Mouse (Mus musculus) MEL (cell line): ENCODE results near the gene Pxylp1. TPM values are rescaled to one million over a fixed set of nuclear protein-coding genes. Genes with fewer than 3 reads are reported as not detected.

Experiments used
- DNase-seq: peaks from one replicate; pipeline ENCODE4 v3.0.0; 2011; ENCODE audit warnings: low read depth, low spot score
- H3K27ac ChIP-seq: 2 replicates; pipeline ENCODE4 v1.5.1; 2012; ENCODE audit warnings: low read depth, mild to moderate bottlenecking, control low read depth, low read length, moderate library complexity; ENCODE audit not compliant: control insufficient read depth
- H3K27me3 ChIP-seq, 2 experiments: fragments of 150-350 bp in 1 of 2; sonication (generic) in 1 of 2; 2 replicates each; pipeline ENCODE4 v1.6.1; 2012; ENCODE audit warnings: low read length in 2 of 2, mild to moderate bottlenecking in 2 of 2, improper control_type of control experiment in 1 of 2, moderate library complexity in 1 of 2; ENCODE audit not compliant: insufficient read depth in 2 of 2, control insufficient read depth in 1 of 2
- H3K36me3 ChIP-seq, 2 experiments: 2 replicates each; pipeline ENCODE4 v1.6.1; 2012 to 2014; ENCODE audit warnings: low read length in 2 of 2, improper control_type of control experiment in 1 of 2, inconsistent platforms in 1 of 2, mild to moderate bottlenecking in 1 of 2; ENCODE audit not compliant: insufficient read depth in 2 of 2, control insufficient read depth in 1 of 2
- H3K4me1 ChIP-seq, 2 experiments: fragments of 150-350 bp in 1 of 2; sonication (generic) in 1 of 2; 2 replicates each; pipeline ENCODE4 v1.6.1; 2012; ENCODE audit warnings: low read length in 2 of 2, improper control_type of control experiment in 1 of 2, mild to moderate bottlenecking in 1 of 2; ENCODE audit not compliant: insufficient read depth in 2 of 2, control insufficient read depth in 1 of 2
- H3K4me3 ChIP-seq, 2 experiments: fragments of 150-350 bp in 1 of 2; sonication (generic) in 1 of 2; 2 replicates each; pipeline ENCODE4 v1.5.1; 2012; ENCODE audit warnings: low read depth in 2 of 2, low read length in 2 of 2, mild to moderate bottlenecking in 2 of 2, moderate library complexity in 2 of 2, control low read depth in 1 of 2, improper control_type of control experiment in 1 of 2; ENCODE audit not compliant: control insufficient read depth in 1 of 2, insufficient read depth in 1 of 2
- H3K79me2 ChIP-seq: 2 replicates; pipeline ENCODE4 v1.6.1; 2012; ENCODE audit warnings: mild to moderate bottlenecking, low read length, moderate library complexity; ENCODE audit not compliant: control insufficient read depth, poor library complexity, insufficient read depth
- H3K9ac ChIP-seq: 2 replicates; pipeline ENCODE4 v1.6.1; 2012; ENCODE audit warnings: low read depth, mild to moderate bottlenecking, control low read depth, low read length, moderate library complexity; ENCODE audit not compliant: control insufficient read depth, poor library complexity, severe bottlenecking
- H3K9me3 ChIP-seq: fragments of 150-350 bp; sonication (generic); replicated peaks from 2 replicates; pipeline ENCODE4 v1.6.1; 2012; ENCODE audit warnings: mild to moderate bottlenecking, low read length, improper control_type of control experiment, moderate library complexity; ENCODE audit not compliant: insufficient read depth
- CHD1 ChIP-seq: IDR thresholded peaks from 2 replicates; pipeline ENCODE4 v1.6.1; 2012; ENCODE audit warnings: low read depth, mild to moderate bottlenecking, inconsistent platforms, low read length, improper control_type of control experiment
- CHD2 ChIP-seq: IDR thresholded peaks from 2 replicates; pipeline ENCODE4 v1.6.1; 2011; ENCODE audit warnings: low read length, improper control_type of control experiment
- CTCF ChIP-seq, 3 experiments: IDR thresholded peaks in 2 of 3; conservative IDR thresholded peaks in 1 of 3; 2 replicates each; pipeline ENCODE4 v1.5.1; 2011 to 2012; ENCODE audit warnings: low read length in 3 of 3, low read depth in 2 of 3, mild to moderate bottlenecking in 2 of 3, improper control_type of control experiment in 1 of 3, inconsistent platforms in 1 of 3, mixed read lengths in 1 of 3, moderate library complexity in 1 of 3; ENCODE audit not compliant: control insufficient read depth in 1 of 3, insufficient read depth in 1 of 3, poor library complexity in 1 of 3, severe bottlenecking in 1 of 3
- E2F4 ChIP-seq: IDR thresholded peaks from 2 replicates; pipeline ENCODE4 v1.6.1; 2011; ENCODE audit warnings: low read depth, low read length, improper control_type of control experiment, borderline replicate concordance
- ELF1 ChIP-seq: IDR thresholded peaks from 2 replicates; pipeline ENCODE4 v1.6.1; 2014; ENCODE audit warnings: low read depth, mild to moderate bottlenecking, inconsistent platforms, low read length, improper control_type of control experiment, moderate library complexity
- EP300 ChIP-seq, 2 experiments: IDR thresholded peaks; 2 replicates each; pipeline ENCODE4 v1.6.1; 2011; ENCODE audit warnings: improper control_type of control experiment in 2 of 2, low read length in 2 of 2, low read depth in 1 of 2, mild to moderate bottlenecking in 1 of 2
- ETS1 ChIP-seq: IDR thresholded peaks from 2 replicates; pipeline ENCODE4 v1.6.1; 2012; ENCODE audit warnings: low read depth, mild to moderate bottlenecking, inconsistent platforms, low read length, improper control_type of control experiment, moderate library complexity
- GABPA ChIP-seq: IDR thresholded peaks from 2 replicates; pipeline ENCODE4 v1.6.1; 2012; ENCODE audit warnings: low read depth, mild to moderate bottlenecking, inconsistent platforms, low read length, improper control_type of control experiment, moderate library complexity
- HCFC1 ChIP-seq: IDR thresholded peaks from 2 replicates; pipeline ENCODE4 v1.6.1; 2012; ENCODE audit warnings: low read depth, mild to moderate bottlenecking, inconsistent platforms, low read length, improper control_type of control experiment, moderate library complexity
- JUND ChIP-seq: IDR thresholded peaks from 2 replicates; pipeline ENCODE4 v1.6.1; 2011; ENCODE audit warnings: low read depth, mild to moderate bottlenecking, improper control_type of control experiment, low read length
- KAT2A ChIP-seq: conservative IDR thresholded peaks from 2 replicates; pipeline ENCODE4 v1.6.1; 2012; ENCODE audit warnings: low read depth, low read length, improper control_type of control experiment, inconsistent platforms
- MAFK ChIP-seq: IDR thresholded peaks from 2 replicates; pipeline ENCODE4 v1.6.1; 2011; ENCODE audit warnings: low read depth, mild to moderate bottlenecking, low read length, improper control_type of control experiment, borderline replicate concordance
- MAX ChIP-seq: IDR thresholded peaks from 2 replicates; pipeline ENCODE4 v1.6.1; 2011; ENCODE audit warnings: low read length, improper control_type of control experiment
- MAZ ChIP-seq: IDR thresholded peaks from 2 replicates; pipeline ENCODE4 v1.6.1; 2012; ENCODE audit warnings: low read depth, mild to moderate bottlenecking, inconsistent platforms, low read length, improper control_type of control experiment
- MEF2A ChIP-seq: IDR thresholded peaks from 2 replicates; pipeline ENCODE4 v1.6.1; 2014; ENCODE audit warnings: low read depth, mild to moderate bottlenecking, inconsistent platforms, low read length, improper control_type of control experiment; ENCODE audit not compliant: poor library complexity, insufficient replicate concordance, severe bottlenecking; ENCODE audit errors: extremely low read depth
- MXI1 ChIP-seq: IDR thresholded peaks from 2 replicates; pipeline ENCODE4 v1.6.1; 2011; ENCODE audit warnings: mild to moderate bottlenecking, low read depth, low read length, improper control_type of control experiment
- MYC ChIP-seq: IDR thresholded peaks from 2 replicates; pipeline ENCODE4 v1.6.1; 2011; ENCODE audit warnings: low read depth, mild to moderate bottlenecking, low read length, improper control_type of control experiment, moderate library complexity
- NELFE ChIP-seq: IDR thresholded peaks from 2 replicates; pipeline ENCODE4 v1.6.1; 2011; ENCODE audit warnings: low read depth, low read length, improper control_type of control experiment
- POLR2A ChIP-seq, 2 experiments: IDR thresholded peaks; 2 replicates each; pipeline ENCODE4 v1.6.1; 2011 to 2012; ENCODE audit warnings: low read length in 2 of 2, mild to moderate bottlenecking in 2 of 2, control low read depth in 1 of 2, improper control_type of control experiment in 1 of 2, low read depth in 1 of 2, moderate library complexity in 1 of 2; ENCODE audit not compliant: control insufficient read depth in 1 of 2, insufficient read depth in 1 of 2, poor library complexity in 1 of 2
- POLR2AphosphoS2 ChIP-seq: IDR thresholded peaks from 2 replicates; pipeline ENCODE4 v1.6.1; 2011; ENCODE audit warnings: low read length, improper control_type of control experiment
- POLR2AphosphoS5 ChIP-seq: IDR thresholded peaks from 2 replicates; pipeline ENCODE4 v1.6.1; 2012; ENCODE audit warnings: low read depth, borderline replicate concordance, mild to moderate bottlenecking, inconsistent platforms, low read length, moderate library complexity, mixed read lengths
- RAD21 ChIP-seq: IDR thresholded peaks from 2 replicates; pipeline ENCODE4 v1.6.1; 2011; ENCODE audit warnings: mild to moderate bottlenecking, low read depth, low read length, improper control_type of control experiment
- RCOR1 ChIP-seq: IDR thresholded peaks from 2 replicates; pipeline ENCODE4 v1.6.1; 2012; ENCODE audit warnings: low read depth, mild to moderate bottlenecking, inconsistent platforms, low read length, improper control_type of control experiment
- SIN3A ChIP-seq: IDR thresholded peaks from 2 replicates; pipeline ENCODE4 v1.6.1; 2012; ENCODE audit warnings: low read length, improper control_type of control experiment, inconsistent platforms
- SMC3 ChIP-seq: IDR thresholded peaks from 2 replicates; pipeline ENCODE4 v1.6.1; 2011; ENCODE audit warnings: low read depth, low read length, improper control_type of control experiment
- TAL1 ChIP-seq: IDR thresholded peaks from 2 replicates; pipeline ENCODE4 v1.6.1; 2012; ENCODE audit warnings: mild to moderate bottlenecking, inconsistent platforms, low read length, moderate library complexity, mixed read lengths
- TBP ChIP-seq: IDR thresholded peaks from 2 replicates; pipeline ENCODE4 v1.8.0; 2011; ENCODE audit warnings: low read depth, low read length, improper control_type of control experiment
- USF2 ChIP-seq, 2 experiments: IDR thresholded peaks; 2 replicates each; pipeline ENCODE4 v1.6.1; 2011 to 2012; ENCODE audit warnings: improper control_type of control experiment in 2 of 2, low read length in 2 of 2, borderline replicate concordance in 1 of 2, inconsistent platforms in 1 of 2, low read depth in 1 of 2, mild to moderate bottlenecking in 1 of 2; ENCODE audit not compliant: insufficient read depth in 1 of 2
- ZMIZ1 ChIP-seq: IDR thresholded peaks from 2 replicates; pipeline ENCODE4 v1.6.1; 2012; ENCODE audit warnings: low read depth, mild to moderate bottlenecking, inconsistent platforms, low read length, improper control_type of control experiment, moderate library complexity
- polyA plus RNA-seq, 2 experiments: library from polyadenylated mRNA; stranded (reverse) in 1 of 2; unstranded in 1 of 2; fragments of >175 nt in 1 of 2; fragments of >200 nt in 1 of 2; gene quantifications; 2 replicates each; pipeline versions ENCODE4 v1.2.1 to v1.2.4; 2012; ENCODE audit warnings: low replicate concordance in 2 of 2, low read depth in 1 of 2; ENCODE audit not compliant: insufficient read length in 2 of 2, insufficient read depth in 1 of 2, missing spikeins in 1 of 2
- total RNA-seq: library from RNA; depleted of rRNA; stranded (reverse); fragments of 300-350 nt; gene quantifications from 2 replicates; pipeline ENCODE4 v1.2.3, GENCODE M21; 2012

Gene Pxylp1
- total and polyA plus RNA-seq, 3 experiments = 5.7 to 9.9 TPM; not detected in 1

- Histone ChIP-seq H3K4me3 (no peak overlapping the region), H3K27me3 (no peaks in the 10 kb centered on the region)
- no peak for DNase-seq
- TF ChIP-seq JUND (no peak), MAFK (no peak), MEF2A (no peak), POLR2A (IDR thresholded peaks at IDR 0.05; ENCODE audit: control insufficient read depth in 1 of 2, insufficient read depth in 1 of 2, low read depth in 1 of 2, low read length in 2 of 2, poor library complexity in 1 of 2) (no peak), SIN3A (no peak), E2F4 (no peak), MYC (no peak), MXI1 (no peak), CHD1 (no peak), RAD21 (no peak), HCFC1 (no peak), MAX (no peak), POLR2AphosphoS5 (no peak), KAT2A (no peak), SMC3 (no peak), CTCF (IDR thresholded peaks at IDR 0.05 in 2 of 3, conservative IDR thresholded peaks at IDR 0.05 in 1 of 3; ENCODE audit: control insufficient read depth in 1 of 3, insufficient read depth in 1 of 3, low read depth in 2 of 3, low read length in 3 of 3, poor library complexity in 1 of 3, severe bottlenecking in 1 of 3) (no peak), ZMIZ1 (no peak), USF2 (IDR thresholded peaks at IDR 0.05; ENCODE audit: borderline replicate concordance in 1 of 2, insufficient read depth in 1 of 2, low read depth in 1 of 2, low read length in 2 of 2) (no peak)
- TF ChIP-seq, all 39 proteins: peak for 0
- Histone ChIP-seq H3K36me3 (peaks cover 0 to 25% of the 10 kb centered on the region in 2 experiments; a peak in 2 of 4 replicates), H3K27ac (no peak overlapping the region), H3K9ac (no peak overlapping the region), H3K4me1 (peaks cover 2 to 24% of the 10 kb centered on the region in 2 experiments), H3K9me3 (no peaks in the 10 kb centered on the region), H3K79me2 (no peaks in the 10 kb centered on the region)
Measured at GRCm38 (mm10) chr9:96792543-96792942, 99.9 kb downstream of the Pxylp1 start.

GRCm38 (mm10) chr9:96790389-96791007 is 102.0 kb downstream of the Pxylp1 start:
- no peak overlapping the region for H3K27ac ChIP-seq
- H3K4me1 ChIP-seq = peaks cover 11 to 39% of the 10 kb centered on the region in 2 experiments
- no peak overlapping the region for H3K4me3 ChIP-seq
- H3K9ac ChIP-seq = no peak overlapping the region
- no peaks in the 10 kb centered on the region for H3K79me2 ChIP-seq
- H3K9me3 ChIP-seq = no peaks in the 10 kb centered on the region
- H3K36me3 ChIP-seq = peaks cover 0 to 38% of the 10 kb centered on the region in 2 experiments; a peak in 2 of 4 replicates
- DNase-seq = peak; percentile 73
- H3K27me3 ChIP-seq = no peaks in the 10 kb centered on the region
- TF ChIP-seq MEF2A (no peak), MAX (0 out of 2 replicates have a peak, but pooled peaks have one; percentile 36), CHD1 (no peak), SIN3A (no peak), EP300 (IDR thresholded peaks at IDR 0.05; ENCODE audit: low read depth in 1 of 2, low read length in 2 of 2) (peak; percentile 17 to 24; a peak in 1 of 4 replicates), RCOR1 (no peak), JUND (no peak), RAD21 (peak; percentile 42), ETS1 (peak; percentile 36; the same call in 1 of the 2 replicates), TBP (no peak), SMC3 (peak; percentile 69), ELF1 (no peak), HCFC1 (peak; percentile 19; the same call in 1 of the 2 replicates), POLR2AphosphoS2 (no peak), KAT2A (no peak), GABPA (no peak), ZMIZ1 (no peak), NELFE (no peak), CHD2 (no peak), MAZ (no peak), TAL1 (0 out of 2 replicates have a peak, but pooled peaks have one; percentile 4), POLR2A (IDR thresholded peaks at IDR 0.05; ENCODE audit: control insufficient read depth in 1 of 2, insufficient read depth in 1 of 2, low read depth in 1 of 2, low read length in 2 of 2, poor library complexity in 1 of 2) (no peak), POLR2AphosphoS5 (no peak)
